Mouse (Mus musculus): ENCODE data around the gene Tmem217. TPM values are rescaled to one million over a fixed set of nuclear protein-coding genes. Genes with fewer than 3 reads are reported as not detected.

Tmem217 gene
- polyA plus RNA-seq, 1 experiment, result 396 TPM

DNA sequence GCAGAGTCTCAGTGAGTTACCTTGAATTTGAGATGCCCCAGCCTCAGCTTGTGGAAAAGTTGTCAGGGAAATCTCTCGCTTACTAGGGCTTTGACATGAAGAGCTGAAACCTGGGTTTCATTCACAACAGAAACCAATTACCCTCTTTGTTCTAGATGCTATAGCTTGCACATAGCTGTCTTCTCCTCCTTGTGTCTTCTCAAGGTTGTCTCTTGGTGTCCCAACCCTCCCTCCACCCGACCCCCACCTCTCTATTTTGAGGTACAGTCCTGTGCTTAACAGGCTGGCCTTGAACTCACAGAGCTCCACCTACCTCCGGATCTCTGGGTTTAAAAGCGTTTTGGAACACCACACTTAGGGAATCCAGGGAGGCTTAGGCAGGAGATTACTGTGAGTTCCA, 75.7 kb downstream of the Tmem217 start:
- no peaks in the 10 kb centered on the region for H3K36me3 ChIP-seq (ENCODE audit: control insufficient read depth, insufficient read depth, low read length)
- no peaks in the 10 kb centered on the region for H3K27me3 ChIP-seq (ENCODE audit: control insufficient read depth, insufficient read depth, low read length)
- H3K4me3 ChIP-seq (ENCODE audit: control insufficient read depth, low read depth, low read length), result no peak overlapping the region
- H3K4me1 ChIP-seq (ENCODE audit: control insufficient read depth, insufficient read depth, low read length), result no peaks in the 10 kb centered on the region; the same call in 1 of the 2 replicates
- no peak for TF ChIP-seq POLR2A (IDR thresholded peaks at IDR 0.05; ENCODE audit: control insufficient read depth, low read depth, low read length)
- no peak for TF ChIP-seq CTCF (IDR thresholded peaks at IDR 0.05; ENCODE audit: control insufficient read depth, insufficient read depth, insufficient replicate concordance, low read depth, low read length)
- no peak overlapping the region for H3K27ac ChIP-seq (ENCODE audit: control insufficient read depth, insufficient read depth, low read depth, low read length)

Other genes with a start within 250 kb of the Tmem217 start
- gene Pi16, start 234.7 kb downstream of the Tmem217 start, polyA plus RNA-seq (2012; rRNA removed), result 4.3 and 5.9 TPM in 2 replicates
- 43.5 and 46.5 TPM in 2 replicates for gene Mtch1, start 204.5 kb downstream of the Tmem217 start, polyA plus RNA-seq (2012; rRNA removed)
- gene Fgd2, start 191.5 kb downstream of the Tmem217 start, polyA plus RNA-seq (2012; rRNA removed), result 33.4 and 38.3 TPM in 2 replicates
- 87.2 and 99.7 TPM in 2 replicates for gene Pim1, start 61.6 kb downstream of the Tmem217 start, polyA plus RNA-seq (2012; rRNA removed)
- 18.6 and 21.1 TPM in 2 replicates for gene Gm17657, start 2.7 kb downstream of the Tmem217 start, polyA plus RNA-seq (2012; rRNA removed)
- 26.0 and 26.5 TPM in 2 replicates for gene Tbc1d22b, start 2.6 kb downstream of the Tmem217 start, polyA plus RNA-seq (2012; rRNA removed)
- 19.7 and 21.0 TPM in 2 replicates for gene Rnf8, start 62.4 kb upstream of the Tmem217 start, polyA plus RNA-seq (2012; rRNA removed)
- 0.98 and 1.2 TPM in 2 replicates for gene Gm28043, start 62.5 kb upstream of the Tmem217 start, polyA plus RNA-seq (2012; rRNA removed)
- 23.8 and 25.7 TPM in 2 replicates for gene Cmtr1, start 108.2 kb upstream of the Tmem217 start, polyA plus RNA-seq (2012; rRNA removed)
- 1.5 and 1.6 TPM in 2 replicates for gene Ccdc167, start 164.7 kb upstream of the Tmem217 start, polyA plus RNA-seq (2012; rRNA removed)

Measured in testis, adult 2 months (tissue).